Mouse (Mus musculus) heart, postnatal 4 days (tissue): ENCODE data around the gene Chrne. TPM values are rescaled to one million over a fixed set of nuclear protein-coding genes. Genes with fewer than 3 reads are reported as not detected.

Experiments
- DNase-seq: peaks from one replicate; pipeline ENCODE4 v3.0.0; 2021
- total RNA-seq, 2 experiments: library from RNA; stranded (reverse); gene quantifications; 2 replicates each; pipeline ENCODE4 v1.2.3; 2021

Gene Chrne
- total RNA-seq: not detected

- DNase-seq: no peak
Measured at GRCm38 (mm10) chr11:70619101-70619500, at the start of gene Chrne. Gene Chrne, minus strand, starts transcription at chr11:70619216.

- peak; percentile 67 for DNase-seq
Measured at GRCm38 (mm10) chr11:70668335-70668770, 49.3 kb upstream of the Chrne start.

GRCm38 (mm10) chr11:70667271-70668150, 48.5 kb upstream of the Chrne start:
- DNase-seq: no peak

- no peak for DNase-seq
Measured at GRCm38 (mm10) chr11:70666687-70667086, 47.7 kb upstream of the Chrne start.

GRCm38 (mm10) chr11:70664741-70665140, 45.7 kb upstream of the Chrne start:
- no peak for DNase-seq

- DNase-seq: peak; percentile 66
Measured at GRCm38 (mm10) chr11:70663957-70664356, 44.9 kb upstream of the Chrne start.

GRCm38 (mm10) chr11:70663101-70663500, 44.1 kb upstream of the Chrne start:
- DNase-seq: no peak

GRCm38 (mm10) chr11:70660571-70660970, 41.6 kb upstream of the Chrne start:
- no peak for DNase-seq

GRCm38 (mm10) chr11:70658942-70659341, 39.9 kb upstream of the Chrne start:
- DNase-seq: no peak

GRCm38 (mm10) chr11:70658521-70658920, 39.5 kb upstream of the Chrne start:
- DNase-seq: no peak

- DNase-seq: no peak
Measured at GRCm38 (mm10) chr11:70657991-70658390, 39.0 kb upstream of the Chrne start.

GRCm38 (mm10) chr11:70657573-70657972, 38.6 kb upstream of the Chrne start:
- DNase-seq: no peak

GRCm38 (mm10) chr11:70656964-70657363, 37.9 kb upstream of the Chrne start, which contains the start of gene Eno3:
Gene Eno3, plus strand, starts transcription at chr11:70657202.
- DNase-seq: peak; percentile 77

GRCm38 (mm10) chr11:70656456-70656927, 37.5 kb upstream of the Chrne start:
- peak; percentile 88 for DNase-seq

- peak; percentile 78 for DNase-seq
Measured at GRCm38 (mm10) chr11:70655571-70656455, 36.8 kb upstream of the Chrne start.

GRCm38 (mm10) chr11:70654923-70655570, 36.0 kb upstream of the Chrne start:
- DNase-seq: peak; percentile 87

GRCm38 (mm10) chr11:70654198-70654922, 35.3 kb upstream of the Chrne start, which contains the start of gene Pfn1:
Gene Pfn1, minus strand, starts transcription at chr11:70654644.
- peak; percentile 80 for DNase-seq

- DNase-seq: peak; percentile 72
Measured at GRCm38 (mm10) chr11:70653345-70654197, 34.6 kb upstream of the Chrne start.

GRCm38 (mm10) chr11:70652884-70653344, 33.9 kb upstream of the Chrne start:
- DNase-seq: no peak
